Mouse (Mus musculus) G1E (cell line): ENCODE measurements around the gene Slc44a1.

Experiments
- CTCF ChIP-seq: IDR thresholded peaks from 2 replicates; pipeline ENCODE4 v1.5.1; 2012; ENCODE audit warnings: low read depth, low read length, inconsistent platforms, mixed read lengths
- GATA1 ChIP-seq: IDR thresholded peaks from 2 replicates; pipeline ENCODE4 v1.6.1; 2012; ENCODE audit warnings: borderline replicate concordance, low read length, inconsistent platforms, mixed read lengths
- POLR2AphosphoS5 ChIP-seq: IDR thresholded peaks from 2 replicates; pipeline ENCODE4 v1.6.1; 2012; ENCODE audit warnings: low read depth, low read length, inconsistent platforms; ENCODE audit not compliant: insufficient replicate concordance
- TAL1 ChIP-seq: conservative IDR thresholded peaks from 2 replicates; pipeline ENCODE4 v1.6.1; 2012; ENCODE audit warnings: low read depth, low read length, inconsistent platforms, mixed read lengths

- TF ChIP-seq CTCF (no peak), TAL1 (no peak), GATA1 (no peak), POLR2AphosphoS5 (no peak)
Measured at GRCm38 (mm10) chr4:53537101-53537500, 96.9 kb downstream of the Slc44a1 start.
